Mouse (Mus musculus) forebrain, embryonic 14.5 days (tissue): Measurements from ENCODE around the gene Chek2. TPM values are rescaled to one million over a fixed set of nuclear protein-coding genes. Genes with fewer than 3 reads are reported as not detected.
"Not testable (repeated sequence)": the region's sequence is repeated elsewhere in the genome, so short reads cannot be mapped to it uniquely, and the experiment has no call there.

Experiments
- ATAC-seq: fragments of 200-750 bp; cut with Nextera tagmentation; 2 replicates; pipeline ENCODE4 v1.8.0; 2017; ENCODE audit warnings: mild to moderate bottlenecking, moderate library complexity
- DNase-seq: peaks from one replicate; pipeline ENCODE4 v3.0.0-alpha.2; 2015; ENCODE audit warnings: low spot score
- H3K27ac ChIP-seq: fragments of 300-500 bp; sonication (generic); 2 replicates; pipeline ENCODE4 v1.5.1; 2014; ENCODE audit warnings: low read depth, mild to moderate bottlenecking, control low read depth, low read length, moderate library complexity
- H3K27me3 ChIP-seq: fragments of 300-500 bp; sonication (generic); replicated peaks from 2 replicates; pipeline ENCODE4 v1.6.1; 2014; ENCODE audit warnings: low read length, control low read depth, mixed read lengths; ENCODE audit not compliant: control insufficient read depth, insufficient read depth
- H3K36me3 ChIP-seq: fragments of 300-500 bp; sonication (generic); 2 replicates; pipeline ENCODE4 v1.6.1; 2014; ENCODE audit warnings: low read length, control low read depth; ENCODE audit not compliant: control insufficient read depth, insufficient read depth
- H3K4me1 ChIP-seq: fragments of 300-500 bp; sonication (generic); 2 replicates; pipeline ENCODE4 v1.6.1; 2014; ENCODE audit warnings: antibody characterized with exemption, low read length, control low read depth; ENCODE audit not compliant: control insufficient read depth, insufficient read depth
- H3K4me2 ChIP-seq: fragments of 300-500 bp; sonication (generic); 2 replicates; pipeline ENCODE4 v1.6.1; 2014; ENCODE audit warnings: mild to moderate bottlenecking, control low read depth, low read length
- H3K4me3 ChIP-seq: fragments of 300-500 bp; sonication (generic); 2 replicates; pipeline ENCODE4 v1.5.1; 2014; ENCODE audit warnings: low read depth, low read length, control low read depth
- H3K9ac ChIP-seq: fragments of 300-500 bp; sonication (generic); 2 replicates; pipeline ENCODE4 v1.6.1; 2014; ENCODE audit warnings: mild to moderate bottlenecking, low read length, control low read depth, moderate library complexity
- H3K9me3 ChIP-seq: fragments of 300-500 bp; sonication (generic); replicated peaks from 2 replicates; pipeline ENCODE4 v1.6.1; 2016; ENCODE audit warnings: low read length, control low read depth, mixed read lengths; ENCODE audit not compliant: control insufficient read depth
- WGBS: fragments of 180-500 bp; shearing (Covaris S2); extraction: QIAGEN DNeasy Blood & Tissue Kit; methylation state at CpG from one replicate; pipeline ENCODE4 v1.1.7; 2014; 5-methylcytosine and 5-hydroxymethylcytosine counted together
- polyA plus RNA-seq: library from polyadenylated mRNA; unstranded; fragments of >200 nt; fragmentation: Nextera tagmentation; extraction: Ambion mirVana; gene quantifications from 2 replicates; pipeline ENCODE4 v1.2.1, GENCODE M21; 2014

Chek2 gene
- polyA plus RNA-seq, 1 experiment from 2014 or later = 13.9 TPM

DNA sequence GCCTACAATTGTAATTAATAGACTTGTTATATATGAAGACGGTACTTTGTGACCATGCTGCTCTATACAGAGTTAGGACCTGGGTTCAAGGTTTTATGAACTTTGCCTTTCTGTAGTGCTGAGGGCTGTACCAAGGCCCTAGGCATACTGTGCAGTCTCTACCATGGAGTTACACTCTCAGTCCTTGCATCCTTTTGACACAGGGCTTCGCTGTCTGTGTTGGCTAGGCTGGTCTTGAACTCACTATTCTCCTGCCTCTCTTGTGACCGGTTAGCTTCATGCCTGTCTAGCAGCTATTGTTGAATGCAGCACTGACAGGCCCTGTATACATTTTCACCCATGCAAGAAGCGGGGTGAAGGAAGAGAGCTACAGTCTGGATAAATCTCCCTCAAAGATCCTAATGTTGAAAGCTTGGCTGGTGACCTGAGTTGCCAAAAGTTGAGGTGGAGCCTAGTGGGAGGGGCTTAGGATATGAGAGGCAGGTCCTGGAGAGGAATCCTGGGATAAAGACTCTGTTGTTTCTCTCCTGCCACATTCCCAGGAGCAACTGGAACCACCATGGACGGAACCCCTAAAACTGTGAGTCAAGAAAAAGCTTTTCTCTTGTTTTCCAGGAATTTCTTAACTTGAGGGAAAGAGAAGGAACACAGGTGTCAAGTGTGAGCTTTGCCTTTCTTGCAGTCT lies 8.6 kb upstream of the Chek2 start:
- no peak overlapping the region for H3K27ac ChIP-seq
- WGBS = 91% methylated on average over 5 of the region's 5 CpGs
- H3K9ac ChIP-seq = no peak overlapping the region
- H3K4me1 ChIP-seq = no peaks in the 10 kb centered on the region
- ATAC-seq (no peak), DNase-seq (no peak)
- no peak overlapping the region for H3K4me2 ChIP-seq
- H3K4me3 ChIP-seq = no peak overlapping the region
- H3K27me3 ChIP-seq = no peaks in the 10 kb centered on the region
- no peaks in the 10 kb centered on the region for H3K9me3 ChIP-seq
- 0 out of 2 replicates have a peak, but pooled peaks cover 4% of the 10 kb centered on the region for H3K36me3 ChIP-seq

DNA sequence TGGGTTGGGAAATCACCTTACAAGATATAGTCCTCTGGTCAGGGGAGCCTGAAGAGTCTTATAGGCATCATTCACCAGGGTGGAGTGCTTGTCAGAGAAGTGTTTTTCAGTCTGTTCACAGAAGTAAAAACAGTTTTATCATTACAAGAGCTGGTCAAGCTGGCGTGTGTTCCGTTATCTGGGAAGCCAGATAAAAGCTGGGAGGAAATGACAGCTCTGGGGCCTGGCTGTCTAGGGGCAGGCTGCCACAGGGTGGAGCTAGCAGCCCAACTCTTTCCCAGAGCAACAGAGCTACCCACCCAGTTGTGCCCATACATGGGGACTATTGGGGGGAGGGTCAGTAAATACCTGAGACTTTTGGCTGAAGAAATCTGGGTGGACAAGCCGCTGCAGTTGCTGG lies 3.8 kb upstream of the Chek2 start:
- H3K36me3 ChIP-seq = 0 out of 2 replicates have a peak, but pooled peaks cover 4% of the 10 kb centered on the region
- no peak overlapping the region for H3K9ac ChIP-seq
- 53% methylated on average over 3 of the region's 3 CpGs for WGBS

DNA sequence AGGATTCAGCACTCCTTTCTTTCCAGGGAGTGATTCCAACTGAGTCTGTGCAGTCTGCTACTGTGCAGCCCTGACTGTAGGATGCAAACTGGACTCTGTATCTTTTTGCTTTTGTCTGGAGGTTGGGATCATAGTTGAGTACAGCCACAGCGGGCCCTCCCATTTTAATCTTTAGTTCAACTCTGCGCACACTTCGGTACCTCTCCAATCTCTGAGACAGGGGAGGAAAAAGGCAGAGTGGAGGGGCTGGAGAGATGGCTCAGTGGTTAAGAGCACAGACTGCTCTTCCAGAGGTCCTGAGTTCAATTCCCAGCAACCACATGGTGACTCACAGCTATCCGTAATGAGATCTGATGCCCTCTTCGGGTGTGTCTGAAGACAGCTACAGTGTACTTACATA lies 1.8 kb upstream of the Chek2 start:
- not testable (repeated sequence) for H3K4me1 ChIP-seq, DNase-seq, H3K9ac ChIP-seq, H3K27ac ChIP-seq, H3K9me3 ChIP-seq, H3K4me2 ChIP-seq, H3K27me3 ChIP-seq, H3K36me3 ChIP-seq, H3K4me3 ChIP-seq, ATAC-seq
- 94% methylated on average over 5 of the region's 5 CpGs for WGBS

More for the DNA sequence above, 3.8 kb upstream of the Chek2 start:
- no peak overlapping the region for H3K4me2 ChIP-seq
- no peak overlapping the region for H3K27ac ChIP-seq
- H3K27me3 ChIP-seq = no peaks in the 10 kb centered on the region
- DNase-seq (peak; percentile 64), ATAC-seq (no peak)
- H3K4me1 ChIP-seq = no peaks in the 10 kb centered on the region
- H3K9me3 ChIP-seq = no peaks in the 10 kb centered on the region
- no peak overlapping the region for H3K4me3 ChIP-seq

DNA sequence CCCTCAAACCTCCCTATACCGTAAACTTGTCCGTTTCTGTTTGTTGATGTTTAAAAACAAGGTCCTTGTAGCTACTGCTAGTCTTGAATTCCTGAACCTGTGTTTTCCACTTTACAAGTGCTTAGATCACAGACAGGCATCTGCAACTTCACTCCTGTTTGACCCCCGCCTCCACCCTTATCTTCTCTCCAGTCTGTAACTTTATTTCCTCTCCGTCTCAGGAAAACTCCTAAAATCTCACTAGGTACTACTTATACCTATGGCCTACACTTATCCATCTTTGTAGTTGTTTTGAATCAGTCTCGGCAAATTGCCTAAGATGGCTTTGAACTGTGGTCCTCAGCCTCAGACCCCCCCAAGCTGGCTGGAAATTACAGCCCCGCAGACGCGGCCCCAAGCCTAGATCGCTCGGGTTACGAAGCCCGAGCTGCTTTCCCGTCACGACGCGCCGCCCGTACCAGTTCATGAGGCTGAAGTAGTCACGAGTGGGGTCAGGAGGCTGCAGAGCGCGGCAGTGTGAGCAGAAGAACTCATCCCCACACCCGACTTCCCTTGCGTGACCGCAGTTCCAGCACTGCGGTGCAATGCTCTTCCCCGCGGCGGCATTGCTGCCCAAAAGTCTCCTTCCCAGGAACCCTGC lies 621 bp upstream of the Chek2 start:
- peak; percentile 69 for ATAC-seq
- peak overlapping the region; percentile 77 for H3K9ac ChIP-seq
- H3K9me3 ChIP-seq = no peaks in the 10 kb centered on the region
- peak overlapping the region; percentile 65 for H3K4me3 ChIP-seq
- WGBS = 8% methylated on average over 28 of the region's 28 CpGs
- no peaks in the 10 kb centered on the region for H3K27me3 ChIP-seq
- H3K4me2 ChIP-seq = peak overlapping the region; percentile 79
- H3K36me3 ChIP-seq = peaks cover 13% of the 10 kb centered on the region
- DNase-seq = no peak
- no peaks in the 10 kb centered on the region for H3K4me1 ChIP-seq
- no peak overlapping the region for H3K27ac ChIP-seq

DNA sequence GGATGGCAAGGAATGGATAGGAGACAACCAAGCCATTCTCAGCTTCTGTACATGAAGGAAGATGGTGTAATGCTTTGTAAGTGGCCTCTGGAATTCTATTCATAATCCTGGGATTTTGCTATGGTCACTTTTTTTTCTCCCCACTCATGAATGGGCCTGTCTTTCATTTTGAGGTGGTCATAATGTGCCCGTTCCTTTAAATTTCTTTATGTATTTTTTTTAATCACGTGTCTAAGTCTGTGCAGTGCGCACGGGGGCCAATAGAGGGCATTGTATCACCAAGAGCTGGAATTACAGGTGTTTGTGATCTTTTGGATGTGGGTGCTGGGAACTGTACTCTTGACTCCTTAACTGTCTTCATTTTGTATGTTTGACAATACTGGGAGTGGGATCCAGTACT lies 686 bp downstream of the Chek2 start:
- Histone ChIP-seq H3K9me3 (no peaks in the 10 kb centered on the region), H3K4me2 (peak overlapping the region; percentile 76), H3K36me3 (peaks cover 13% of the 10 kb centered on the region), H3K4me1 (no peaks in the 10 kb centered on the region), H3K4me3 (peak overlapping the region; percentile 65), H3K9ac (peak overlapping the region; percentile 63), H3K27me3 (no peaks in the 10 kb centered on the region), H3K27ac (peak overlapping the region; percentile 35)
- ATAC-seq (no peak), DNase-seq (peak; percentile 24)
- WGBS = 6% methylated on average over 4 of the region's 4 CpGs

DNA sequence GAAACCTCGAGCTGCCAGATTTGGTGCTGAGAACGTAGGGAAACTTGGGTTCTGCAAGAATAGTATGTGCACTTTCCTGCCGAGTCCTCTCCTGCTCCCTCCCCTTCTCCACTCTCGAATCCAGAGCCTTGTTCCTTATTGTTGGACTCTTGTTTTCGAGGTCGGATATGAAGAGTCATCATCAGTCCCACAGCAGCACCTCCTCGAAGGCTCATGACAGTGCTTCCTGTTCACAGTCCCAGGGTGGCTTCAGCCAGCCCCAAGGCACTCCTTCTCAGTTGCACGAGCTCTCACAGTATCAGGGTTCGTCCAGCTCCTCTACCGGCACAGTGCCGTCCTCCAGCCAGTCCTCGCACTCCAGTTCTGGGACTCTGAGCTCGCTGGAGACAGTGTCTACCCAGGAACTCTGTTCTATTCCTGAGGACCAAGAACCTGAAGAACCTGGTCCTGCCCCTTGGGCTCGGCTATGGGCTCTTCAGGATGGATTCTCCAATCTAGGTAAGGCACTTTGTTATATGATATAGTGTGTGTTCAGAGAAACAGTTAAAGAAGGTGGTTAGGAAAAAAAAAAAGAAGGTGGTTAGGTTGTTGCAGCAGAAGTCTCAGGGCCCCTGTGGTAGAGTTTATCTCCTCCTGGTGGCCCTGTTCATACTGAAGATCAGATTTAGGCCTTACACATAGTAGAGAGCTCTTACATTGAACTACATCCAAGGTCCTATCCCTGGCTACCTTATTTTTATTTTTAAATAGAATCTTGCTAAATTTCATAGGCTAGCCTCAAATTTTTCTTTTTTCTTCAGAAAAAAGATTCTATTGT lies 1.5 kb downstream of the Chek2 start:
- Histone ChIP-seq H3K9ac (no peak overlapping the region), H3K27ac (no peak overlapping the region), H3K4me2 (peak overlapping the region; percentile 76; the same call in 1 of the 2 replicates), H3K9me3 (no peaks in the 10 kb centered on the region), H3K4me3 (no peak overlapping the region), H3K36me3 (peaks cover 13% of the 10 kb centered on the region), H3K27me3 (no peaks in the 10 kb centered on the region), H3K4me1 (no peaks in the 10 kb centered on the region)
- ATAC-seq = no peak
- no peak for DNase-seq
- WGBS = 89% methylated on average over 14 of the region's 14 CpGs

DNA sequence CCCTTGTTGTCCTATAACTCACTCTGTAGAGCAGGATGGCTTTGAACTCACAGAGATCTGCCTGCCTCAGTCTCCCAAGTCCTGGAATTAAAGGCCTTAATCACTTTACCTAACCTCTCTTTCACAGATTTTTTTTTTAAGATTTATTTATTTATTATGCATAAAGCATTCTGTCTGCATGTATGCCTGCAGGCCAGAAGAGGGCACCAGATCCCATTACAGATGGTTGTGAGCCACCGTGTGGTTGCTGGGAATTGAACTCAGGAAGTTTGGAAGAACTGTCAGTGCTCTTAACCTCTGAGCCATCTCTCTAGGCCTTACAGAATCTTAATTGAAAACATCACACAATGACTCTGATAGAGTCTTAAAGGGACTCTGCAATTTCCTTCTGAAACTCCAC lies 13.2 kb downstream of the Chek2 start:
- no peak overlapping the region for H3K9ac ChIP-seq
- no peaks in the 10 kb centered on the region for H3K4me1 ChIP-seq
- 79% methylated on average over 1 of the region's 1 CpGs for WGBS
- no peaks in the 10 kb centered on the region for H3K9me3 ChIP-seq
- ATAC-seq (no peak), DNase-seq (no peak)
- no peak overlapping the region for H3K27ac ChIP-seq
- no peak overlapping the region for H3K4me3 ChIP-seq
- H3K27me3 ChIP-seq = no peaks in the 10 kb centered on the region
- peaks cover 16% of the 10 kb centered on the region; the same call in 1 of the 2 replicates for H3K36me3 ChIP-seq
- H3K4me2 ChIP-seq = no peak overlapping the region

DNA sequence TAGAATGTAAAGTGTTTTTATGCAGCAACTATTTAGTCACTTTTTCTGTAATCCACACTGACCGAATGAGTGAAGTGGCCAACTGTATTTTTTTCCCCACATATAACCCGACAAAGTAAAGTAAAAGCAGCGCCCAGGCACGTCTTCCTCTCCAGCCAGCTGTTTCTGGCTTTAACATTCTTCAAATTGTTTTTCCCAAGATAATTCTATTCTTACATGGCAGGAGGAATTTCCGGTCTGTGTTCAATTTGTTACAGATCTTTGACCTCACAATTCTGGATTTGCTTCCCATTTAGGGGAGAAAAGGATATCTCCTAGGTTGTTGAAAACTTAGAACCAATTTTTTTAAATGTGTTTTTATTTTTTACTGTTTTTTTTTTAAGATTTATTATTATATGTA lies 17.3 kb downstream of the Chek2 start:
- Histone ChIP-seq H3K4me2 (no peak overlapping the region), H3K4me3 (no peak overlapping the region), H3K4me1 (no peaks in the 10 kb centered on the region), H3K36me3 (peaks cover 14% of the 10 kb centered on the region; the same call in 1 of the 2 replicates), H3K27me3 (no peaks in the 10 kb centered on the region), H3K9me3 (no peaks in the 10 kb centered on the region), H3K9ac (no peak overlapping the region), H3K27ac (no peak overlapping the region)
- WGBS = 89% methylated on average over 5 of the region's 5 CpGs
- ATAC-seq (no peak), DNase-seq (no peak)
